Mouse (Mus musculus) ES-E14 (cell line): ENCODE results near the gene Rhebl1. TPM values are rescaled to one million over a fixed set of nuclear protein-coding genes. Genes with fewer than 3 reads are reported as not detected.

Experiments
- DNase-seq: peaks from one replicate; pipeline ENCODE4 v3.0.0-alpha.2; 2013; ENCODE audit warnings: low read depth, low spot score
- H3K27ac ChIP-seq: 2 replicates; pipeline ENCODE4 v1.5.1; 2012; ENCODE audit warnings: low read depth, mild to moderate bottlenecking, low read length, moderate library complexity, mixed read lengths; ENCODE audit not compliant: poor library complexity, insufficient read depth, severe bottlenecking
- H3K36me3 ChIP-seq: 2 replicates; pipeline ENCODE4 v1.6.1; 2012; ENCODE audit warnings: mild to moderate bottlenecking, low read length, moderate library complexity, mixed read lengths; ENCODE audit not compliant: control insufficient read depth, poor library complexity, insufficient read depth, severe bottlenecking
- H3K4me1 ChIP-seq, 2 experiments: fragments of 150-350 bp in 1 of 2; sonication (generic) in 1 of 2; 2 replicates each; pipeline ENCODE4 v1.6.1; 2012; ENCODE audit warnings: low read length in 2 of 2, mild to moderate bottlenecking in 1 of 2, mixed read lengths in 1 of 2; ENCODE audit not compliant: control insufficient read depth in 2 of 2, insufficient read depth in 2 of 2, poor library complexity in 1 of 2
- H3K4me3 ChIP-seq, 2 experiments: fragments of 150-350 bp in 1 of 2; sonication (generic) in 1 of 2; 2 replicates each; pipeline ENCODE4 v1.5.1; 2012; ENCODE audit warnings: low read length in 2 of 2, low read depth in 1 of 2, mild to moderate bottlenecking in 1 of 2, mixed read lengths in 1 of 2; ENCODE audit not compliant: insufficient read depth in 1 of 2, poor library complexity in 1 of 2, severe bottlenecking in 1 of 2
- H3K9ac ChIP-seq: 2 replicates; pipeline ENCODE4 v1.6.1; 2012; ENCODE audit warnings: low read depth, mild to moderate bottlenecking, low read length, mixed read lengths; ENCODE audit not compliant: poor library complexity, insufficient read depth, severe bottlenecking
- H3K9me3 ChIP-seq: fragments of 150-350 bp; sonication (generic); 2 replicates; pipeline ENCODE4 v1.6.1; 2012; ENCODE audit warnings: low read depth, mild to moderate bottlenecking, low read length; ENCODE audit not compliant: control insufficient read depth, insufficient read depth
- CHD2 ChIP-seq: IDR thresholded peaks from 2 replicates; pipeline ENCODE4 v1.6.1; 2014; ENCODE audit warnings: mild to moderate bottlenecking, low read depth, low read length, inconsistent platforms
- HCFC1 ChIP-seq: IDR thresholded peaks from 2 replicates; pipeline ENCODE4 v1.6.1; 2012; ENCODE audit warnings: low read length, inconsistent platforms, borderline replicate concordance; ENCODE audit not compliant: insufficient read depth
- MAFK ChIP-seq: IDR thresholded peaks from 2 replicates; pipeline ENCODE4 v1.6.1; 2014; ENCODE audit warnings: mild to moderate bottlenecking, low read depth, low read length, inconsistent platforms; ENCODE audit not compliant: insufficient read depth
- ZC3H11A ChIP-seq: IDR thresholded peaks from 2 replicates; pipeline ENCODE4 v1.6.1; 2012; ENCODE audit warnings: low read depth, mild to moderate bottlenecking, inconsistent platforms, low read length, borderline replicate concordance
- ZNF384 ChIP-seq: IDR thresholded peaks from 2 replicates; pipeline ENCODE4 v1.6.1; 2012; ENCODE audit warnings: low read depth, low read length, inconsistent platforms
- in situ Hi-C, 2 experiments: fragments of 600-800 bp; cut with MboI; formaldehyde crosslinking; loops; one replicate each; pipeline ENCODE4 v1.15.1; 2025; ENCODE audit warnings: low sequenced_read_pairs in 2 of 2, inconsistent platforms in 1 of 2; ENCODE audit not compliant: unreplicated experiment in 2 of 2
- total RNA-seq: library from RNA; depleted of rRNA; stranded (reverse); fragments of 300-350 nt; gene quantifications from 2 replicates; pipeline ENCODE4 v1.2.3, GENCODE M21; 2012

The Rhebl1 gene
- total RNA-seq, 1 experiment = 48.2 TPM

- peaks cover 22% of the 10 kb centered on the region for H3K36me3 ChIP-seq
- no peaks in the 10 kb centered on the region for H3K9me3 ChIP-seq
- no peak overlapping the region for H3K27ac ChIP-seq
- in situ Hi-C loops = no loop called here
- DNase-seq = no peak
- peak overlapping the region; percentile 51 to 98 for H3K4me3 ChIP-seq
- TF ChIP-seq CHD2 (no peak), HCFC1 (no peak), MAFK (no peak), ZNF384 (no peak), ZC3H11A (no peak)
- H3K4me1 ChIP-seq = peaks cover 5 to 21% of the 10 kb centered on the region in 2 experiments; a peak in 2 of 4 replicates
- peak overlapping the region; percentile 43 for H3K9ac ChIP-seq
Measured at GRCm38 (mm10) chr15:98869342-98870178, 24.8 kb downstream of the Rhebl1 start.

GRCm38 (mm10) chr15:98868346-98869063 lies 25.8 kb downstream of the Rhebl1 start:
- Histone ChIP-seq H3K4me3 (peak overlapping the region in 1 of 2 experiments; percentile 15; a peak in 1 of 4 replicates), H3K9ac (peak overlapping the region; percentile 54; the same call in 1 of the 2 replicates), H3K9me3 (no peaks in the 10 kb centered on the region), H3K4me1 (peaks cover 5 to 21% of the 10 kb centered on the region in 2 experiments; a peak in 2 of 4 replicates), H3K36me3 (peaks cover 33% of the 10 kb centered on the region), H3K27ac (no peak overlapping the region)
- TF ChIP-seq ZC3H11A (no peak), CHD2 (no peak), ZNF384 (no peak), MAFK (no peak), HCFC1 (no peak)
- DNase-seq = no peak
- in situ Hi-C loops = no loop called here

GRCm38 (mm10) chr15:98867321-98867720 lies 27.0 kb downstream of the Rhebl1 start:
- Histone ChIP-seq H3K36me3 (peaks cover 45% of the 10 kb centered on the region), H3K27ac (no peak overlapping the region), H3K4me1 (peaks cover 5 to 21% of the 10 kb centered on the region in 2 experiments; a peak in 2 of 4 replicates), H3K9ac (no peak overlapping the region), H3K4me3 (no peak overlapping the region), H3K9me3 (no peaks in the 10 kb centered on the region)
- peak; percentile 88 for TF ChIP-seq HCFC1
- TF ChIP-seq ZNF384 = no peak
- DNase-seq = no peak
- in situ Hi-C loops = no loop called here

DNA sequence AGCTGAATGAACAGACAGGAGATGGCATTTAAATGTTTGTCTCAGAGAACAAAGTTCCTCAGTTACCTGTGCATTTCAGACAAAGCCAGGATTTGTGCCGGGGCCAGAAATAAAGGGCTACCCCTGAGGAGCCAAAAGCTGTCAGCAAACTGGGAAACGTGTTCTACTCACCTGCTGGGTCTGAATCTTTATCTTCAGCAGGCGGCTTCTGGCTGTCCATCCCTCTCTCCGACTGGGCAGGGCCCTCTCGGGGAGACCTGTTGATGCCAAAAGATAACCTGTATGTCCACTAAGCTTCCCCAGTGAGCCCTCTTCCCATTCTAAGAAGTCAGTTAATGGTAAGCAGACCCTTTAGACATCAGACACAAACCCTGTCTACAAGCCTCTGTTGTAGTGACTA lies 27.8 kb downstream of the Rhebl1 start:
- TF ChIP-seq HCFC1 = no peak
- TF ChIP-seq CHD2 = no peak
- no peak for TF ChIP-seq ZNF384
- no peak for TF ChIP-seq ZC3H11A
- no peak for TF ChIP-seq MAFK
- Histone ChIP-seq H3K36me3 (peaks cover 53% of the 10 kb centered on the region), H3K9ac (no peak overlapping the region), H3K9me3 (no peaks in the 10 kb centered on the region), H3K4me1 (peaks cover 5 to 21% of the 10 kb centered on the region in 2 experiments; a peak in 2 of 4 replicates), H3K4me3 (no peak overlapping the region), H3K27ac (no peak overlapping the region)
- no peak for DNase-seq
- in situ Hi-C loops = no loop called here
